Comparison of ENCODE assay signal across 11 mouse cellular contexts in genomic region chr15:77831138-77831579, GRCm38 (mm10). TPM values are rescaled to one million over a fixed set of nuclear protein-coding genes. Genes with fewer than 3 reads are reported as not detected.
DNase-seq lines count a peak whose midpoint lies in the region; ATAC-seq and TF ChIP-seq lines count a peak whose summit lies in the region.
"Had no signal": no experiment of that assay in that cellular context is flagged by ENCODE, and none has a peak within 500 bp of the region (broad histone marks: within the 10 kb centered on the region; RNA-seq: fewer than 3 reads in every experiment).

No protein-coding gene starts in this region.

- 0 out of 2 replicates have a peak, but pooled peaks have one; percentile 12 for ATAC-seq in common myeloid progenitor, adult 5-6 weeks (replicated peaks; ENCODE audit: low read depth, poor library complexity, severe bottlenecking)
- ATAC-seq in hindbrain, embryonic 14.5 days (ENCODE audit: low FRiP score): no peak

- no peak overlapping the region for H3K4me2 ChIP-seq in hindbrain, embryonic 14.5 days (replicated peaks)

- 31% methylated on average over 2 of the region's 2 CpGs for WGBS in kidney, adult 2 months
- 95% methylated on average over 2 of the region's 2 CpGs for WGBS in hindbrain, embryonic 14.5 days

- DNase-seq in kidney, adult 2 months: no peak
- no peak for DNase-seq in kidney, postnatal 10 days
- peak; percentile 69 for DNase-seq in 416B (ENCODE audit: low read depth)
- DNase-seq in lung, postnatal 36 days: peak; percentile 77
- DNase-seq in hindbrain, embryonic 14.5 days (ENCODE audit: low spot score): no peak
- DNase-seq in frontal cortex, postnatal 14 days (ENCODE audit: low spot score in 2 of 2): no peak
- DNase-seq in adrenal gland, adult 8-10 months: no peak
- DNase-seq: gastrocnemius, postnatal 10 days; heart, postnatal 14 days; left cerebral cortex, postnatal 4 days had no signal

- TF ChIP-seq POLR2A in kidney, adult 2 months (IDR thresholded peaks at IDR 0.05; ENCODE audit: low read depth, low read length): no peak

- TF ChIP-seq CTCF in kidney, adult 2 months (conservative IDR thresholded peaks at IDR 0.05; ENCODE audit: insufficient read depth, insufficient read length, low read depth, low read length): no peak

- H3K27ac ChIP-seq in kidney, adult 2 months (ENCODE audit: insufficient read depth, low read depth, low read length): peak overlapping the region; percentile 42
- H3K27ac ChIP-seq in hindbrain, embryonic 14.5 days: no peak overlapping the region

- no peak overlapping the region for H3K4me3 ChIP-seq in kidney, adult 2 months (ENCODE audit: insufficient read depth, low read depth, low read length)
- no peak overlapping the region for H3K4me3 ChIP-seq in hindbrain, embryonic 14.5 days (replicated peaks; ENCODE audit: low read length)

- no peaks in the 10 kb centered on the region for H3K27me3 ChIP-seq in kidney, adult 2 months (replicated peaks; ENCODE audit: control insufficient read depth, insufficient read depth, low read length)
- no peaks in the 10 kb centered on the region for H3K27me3 ChIP-seq in hindbrain, embryonic 14.5 days (ENCODE audit: control insufficient read depth, insufficient read depth, low read length)

- no peak overlapping the region for H3K9ac ChIP-seq in hindbrain, embryonic 14.5 days

- H3K36me3 ChIP-seq in kidney, adult 2 months (ENCODE audit: control insufficient read depth, insufficient read depth, low read length): no peaks in the 10 kb centered on the region
- no peaks in the 10 kb centered on the region for H3K36me3 ChIP-seq in hindbrain, embryonic 14.5 days (replicated peaks; ENCODE audit: control insufficient read depth, insufficient read depth)

- H3K4me1 ChIP-seq in kidney, adult 2 months (ENCODE audit: control insufficient read depth, insufficient read depth, low read length): peaks cover 74% of the 10 kb centered on the region
- peaks cover 4% of the 10 kb centered on the region; the same call in 1 of the 2 replicates for H3K4me1 ChIP-seq in hindbrain, embryonic 14.5 days (replicated peaks; ENCODE audit: control insufficient read depth, insufficient read depth, low read length)

- H3K9me3 ChIP-seq in hindbrain, embryonic 14.5 days (ENCODE audit: control insufficient read depth, low read length): no peaks in the 10 kb centered on the region

RNA-seq across cellular contexts. Expression of gene Myh9, which starts 10.8 kb away (rescaled TPM):
- 57.7 and 64.1 TPM in 2 replicates for polyA plus RNA-seq in kidney, adult 2 months (2012; rRNA removed)
- total RNA-seq in common myeloid progenitor, adult 5-6 weeks (2017): 362 and 430 TPM in 2 replicates
- 14.4 and 14.6 TPM in 2 replicates for polyA plus RNA-seq in hindbrain, embryonic 14.5 days (2014; fragmentation: Nextera tagmentation; extraction: Ambion mirVana)
- total RNA-seq in adrenal gland, adult 8-10 months (2022): 100 to 1,000 TPM; 304 to 366 (median 340) TPM

Comparison
In these comparisons a context has a peak if more than half of its experiments do, and no peak if none do; other contexts are left out.
1. DNase-seq: peak in 416B (single experiment) and lung, postnatal 36 days (single experiment); none in kidney, adult 2 months (single experiment), kidney, postnatal 10 days (single experiment), hindbrain, embryonic 14.5 days (single experiment), frontal cortex, postnatal 14 days (0 of 2) and adrenal gland, adult 8-10 months (single experiment).